Mouse (Mus musculus) megakaryocyte-erythroid progenitor cell, adult 5 weeks (primary cell): Measurements from ENCODE around the gene Mettl18. TPM values are rescaled to one million over a fixed set of nuclear protein-coding genes. Genes with fewer than 3 reads are reported as not detected.

Experiments
- polyA plus RNA-seq: library from polyadenylated mRNA; stranded (reverse); fragments of >175 nt; gene quantifications from 2 replicates; pipeline ENCODE4 v1.2.3, GENCODE M21; 2012

Mettl18 gene
- polyA plus RNA-seq, result 0.48 and 0.61 TPM in 2 replicates

DNA sequence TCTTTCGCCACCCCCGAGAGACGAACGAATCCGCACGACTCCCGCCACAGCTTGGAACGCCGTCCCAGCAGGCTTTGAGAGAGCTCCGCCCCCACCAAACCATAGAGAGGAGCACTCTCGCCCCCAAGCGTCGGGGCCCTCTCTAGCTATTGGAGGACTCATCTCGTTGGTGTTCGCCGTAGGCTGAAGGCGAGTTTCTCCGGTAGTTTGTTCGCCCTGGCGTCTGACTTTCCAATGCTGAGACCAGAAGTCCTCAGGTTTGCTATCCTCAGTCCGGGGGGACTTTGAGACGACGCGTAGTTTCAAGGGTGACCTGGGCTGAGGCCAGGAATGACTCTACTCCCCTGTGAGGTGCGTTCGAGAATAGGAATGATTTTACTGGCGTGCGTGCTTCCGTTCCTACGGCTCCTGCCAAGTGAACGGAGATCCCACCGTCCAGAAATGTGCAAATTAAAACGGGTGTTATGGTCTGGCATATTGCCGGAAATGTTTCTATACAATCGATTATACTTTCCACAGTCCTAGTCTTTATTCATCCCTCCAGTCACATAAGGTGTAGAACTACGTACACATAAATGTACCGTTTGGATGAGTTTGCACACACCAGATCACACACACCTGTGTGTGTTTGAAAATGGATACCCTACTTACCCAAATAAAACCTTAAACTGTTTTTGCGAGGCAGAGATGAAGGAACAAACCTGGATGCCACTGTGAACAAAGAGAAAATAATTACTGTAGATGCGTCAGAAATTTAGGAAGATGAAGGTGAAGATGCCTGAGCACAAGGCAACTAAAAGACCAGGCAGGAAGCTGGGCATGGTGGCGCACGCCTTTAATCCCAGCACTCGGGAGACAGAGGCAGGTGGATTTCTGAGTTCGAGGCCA, at the start of gene Mettl18, which contains the start of gene BC055324:
Gene Mettl18, plus strand, starts transcription at position 169 of the 888 bp plus-strand sequence.
Gene BC055324, minus strand, starts transcription at position 76 of the 888 bp plus-strand sequence.

Other genes starting within 250 kb of the Mettl18 start
- gene Kifap3, start 215.3 kb upstream of the Mettl18 start, polyA plus RNA-seq, result 2.9 and 3.1 TPM in 2 replicates
- gene Scyl3, start 65.8 kb upstream of the Mettl18 start, polyA plus RNA-seq, result 5.3 and 6.5 TPM in 2 replicates
- 1.5 and 1.9 TPM in 2 replicates for gene BC055324, start 93 bp upstream of the Mettl18 start, polyA plus RNA-seq
- 0.02 TPM in 2 replicates for gene Sele, start 53.3 kb downstream of the Mettl18 start, polyA plus RNA-seq
- gene Sell, start 67.1 kb downstream of the Mettl18 start, polyA plus RNA-seq, result 22.7 and 29.7 TPM in 2 replicates
- 7.9 and 8.3 TPM in 2 replicates for gene Selp, start 120.4 kb downstream of the Mettl18 start, polyA plus RNA-seq
- gene F5, start 156.9 kb downstream of the Mettl18 start, polyA plus RNA-seq, result 0.56 and 0.65 TPM in 2 replicates